Mouse (Mus musculus) embryonic facial prominence, embryonic 13.5 days (tissue): ENCODE measurements around the gene 5730522E02Rik. TPM values are rescaled to one million over a fixed set of nuclear protein-coding genes. Genes with fewer than 3 reads are reported as not detected.

Experiments used
- ATAC-seq: fragments of 200-750 bp; cut with Nextera tagmentation; 2 replicates; pipeline ENCODE4 v1.8.0; 2017; ENCODE audit warnings: low read depth; ENCODE audit not compliant: insufficient number of reproducible peaks, insufficient read depth, low FRiP score, low TSS enrichment
- H3K27ac ChIP-seq: fragments of 300-500 bp; sonication (generic); 2 replicates; pipeline ENCODE4 v1.5.1; 2015; ENCODE audit warnings: moderate library complexity, mild to moderate bottlenecking, inconsistent platforms
- H3K27me3 ChIP-seq: fragments of 300-500 bp; sonication (generic); 2 replicates; pipeline ENCODE4 v1.6.1; 2015; ENCODE audit warnings: mild to moderate bottlenecking, inconsistent platforms
- H3K36me3 ChIP-seq: fragments of 300-500 bp; sonication (generic); 2 replicates; pipeline ENCODE4 v1.6.1; 2015; ENCODE audit warnings: mild to moderate bottlenecking, inconsistent platforms
- H3K4me1 ChIP-seq: fragments of 300-500 bp; sonication (generic); 2 replicates; pipeline ENCODE4 v1.6.1; 2015; ENCODE audit warnings: inconsistent platforms
- H3K4me2 ChIP-seq: fragments of 300-500 bp; sonication (generic); 2 replicates; pipeline ENCODE4 v1.6.1; 2015; ENCODE audit warnings: moderate library complexity, mild to moderate bottlenecking, inconsistent platforms
- H3K4me3 ChIP-seq: fragments of 300-500 bp; sonication (generic); 2 replicates; pipeline ENCODE4 v1.5.1; 2015; ENCODE audit warnings: mild to moderate bottlenecking, inconsistent platforms
- H3K9ac ChIP-seq: fragments of 300-500 bp; sonication (generic); 2 replicates; pipeline ENCODE4 v1.6.1; 2015; ENCODE audit warnings: mild to moderate bottlenecking, inconsistent platforms
- H3K9me3 ChIP-seq: fragments of 300-500 bp; sonication (generic); 2 replicates; pipeline ENCODE4 v1.6.1; 2016; ENCODE audit warnings: inconsistent platforms
- WGBS: fragments of 180-500 bp; shearing (Covaris S2); methylation state at CpG from one replicate; pipeline ENCODE4 v1.1.7; 2015; ENCODE audit warnings: mixed read lengths; 5-methylcytosine and 5-hydroxymethylcytosine counted together
- polyA plus RNA-seq: library from polyadenylated mRNA; unstranded; fragments of >200 nt; fragmentation: Nextera tagmentation; extraction: Ambion mirVana; gene quantifications from 2 replicates; pipeline ENCODE4 v1.2.1, GENCODE M21; 2015

The 5730522E02Rik gene
- polyA plus RNA-seq, 1 experiment from 2014 or later: 7.8 TPM

GRCm38 (mm10) chr11:26170572-26170971 is 40.0 kb downstream of the 5730522E02Rik start:
- Histone ChIP-seq H3K9ac (no peak overlapping the region), H3K9me3 (no peaks in the 10 kb centered on the region), H3K4me1 (no peaks in the 10 kb centered on the region), H3K27ac (no peak overlapping the region), H3K4me2 (no peak overlapping the region), H3K4me3 (no peak overlapping the region), H3K27me3 (no peaks in the 10 kb centered on the region), H3K36me3 (no peaks in the 10 kb centered on the region)
- 95% methylated on average over 2 of the region's 2 CpGs for WGBS
- ATAC-seq: no peak

DNA sequence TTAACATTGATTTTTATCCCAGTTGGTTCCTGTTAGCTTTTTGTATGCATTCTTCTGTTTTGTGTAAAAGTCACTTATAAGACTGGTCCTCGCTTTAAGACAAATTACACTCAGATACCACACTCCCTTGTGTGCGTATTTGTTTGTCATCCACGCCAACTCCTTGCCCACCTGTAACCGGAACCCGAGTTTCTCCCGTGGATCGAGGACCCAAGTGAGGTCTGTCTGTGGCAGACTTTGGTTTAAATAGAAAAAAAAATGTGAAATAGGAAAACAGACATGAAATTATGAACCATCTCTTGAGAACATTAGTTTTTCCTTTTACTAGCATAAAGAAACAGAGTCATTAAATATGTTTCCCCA is 43.0 kb downstream of the 5730522E02Rik start:
- Histone ChIP-seq H3K9ac (no peak overlapping the region), H3K4me2 (no peak overlapping the region), H3K27me3 (no peaks in the 10 kb centered on the region), H3K4me1 (no peaks in the 10 kb centered on the region), H3K36me3 (no peaks in the 10 kb centered on the region), H3K9me3 (no peaks in the 10 kb centered on the region), H3K27ac (no peak overlapping the region), H3K4me3 (no peak overlapping the region)
- no peak for ATAC-seq
- 86% methylated on average over 7 of the region's 7 CpGs for WGBS

DNA sequence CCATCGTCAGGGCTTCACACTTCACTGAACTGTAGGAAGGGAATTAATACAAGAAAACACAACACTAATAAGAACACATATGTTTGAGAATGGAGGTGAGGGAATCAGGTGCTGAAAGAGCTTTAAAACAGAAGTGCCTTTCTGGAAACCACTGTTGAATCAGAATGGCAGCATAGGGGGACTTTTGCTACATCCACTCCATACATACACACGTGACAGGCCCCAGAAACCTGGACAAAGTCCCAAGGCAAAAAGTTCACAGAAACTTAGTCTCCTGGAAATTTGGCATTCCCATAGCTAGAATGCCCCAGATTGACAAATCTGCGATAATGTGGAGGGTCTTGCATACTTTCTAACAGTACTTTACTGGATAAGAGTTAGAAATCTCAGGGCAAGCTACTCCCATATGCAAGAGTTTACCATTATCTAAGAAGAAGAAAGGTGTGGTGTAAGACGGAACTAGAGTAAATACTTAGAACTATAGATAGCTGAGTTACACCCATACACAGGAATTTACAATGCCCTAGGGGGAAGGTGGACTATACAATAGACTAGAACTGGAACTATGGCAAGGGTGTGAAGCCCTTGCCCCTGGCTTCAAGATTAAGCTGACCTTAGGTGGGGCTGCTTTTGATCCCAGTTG is 43.5 kb downstream of the 5730522E02Rik start:
- Histone ChIP-seq H3K4me3 (no peak overlapping the region), H3K36me3 (no peaks in the 10 kb centered on the region), H3K4me1 (no peaks in the 10 kb centered on the region), H3K9me3 (no peaks in the 10 kb centered on the region), H3K27me3 (no peaks in the 10 kb centered on the region), H3K27ac (no peak overlapping the region), H3K4me2 (no peak overlapping the region), H3K9ac (no peak overlapping the region)
- no peak for ATAC-seq
- WGBS: 81% methylated on average over 4 of the region's 4 CpGs

DNA sequence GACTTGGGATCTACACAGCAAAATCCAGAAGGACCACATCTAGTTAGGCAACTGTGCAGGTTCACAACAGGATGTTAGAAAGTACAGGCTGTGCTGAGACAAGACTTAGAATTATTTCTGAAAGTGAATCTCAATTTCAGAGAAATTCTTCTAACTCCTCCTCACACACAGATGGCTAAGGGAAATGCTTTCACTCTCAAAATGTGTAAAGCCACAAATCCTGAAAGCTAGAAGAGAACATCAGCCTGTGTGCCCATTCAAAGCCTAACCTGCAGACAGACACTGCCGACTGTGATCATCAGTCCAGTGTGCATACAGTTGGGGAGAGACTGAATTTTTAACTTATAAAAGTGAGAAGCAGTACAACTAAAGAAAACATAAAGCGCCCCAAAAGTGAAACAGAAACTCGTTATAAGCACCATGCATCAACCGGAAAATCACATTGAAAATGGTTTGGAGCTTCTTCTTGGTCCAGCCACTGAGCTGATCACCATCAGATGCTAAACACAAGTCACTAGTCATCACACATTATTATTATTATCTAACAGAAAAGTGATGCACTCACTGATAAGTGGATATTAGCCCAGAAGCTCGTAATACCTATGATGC is 45.8 kb downstream of the 5730522E02Rik start:
- H3K9ac ChIP-seq: no peak overlapping the region
- no peak overlapping the region for H3K4me2 ChIP-seq
- no peak for ATAC-seq
- no peak overlapping the region for H3K27ac ChIP-seq
- H3K4me1 ChIP-seq: peaks cover 3% of the 10 kb centered on the region; the same call in 1 of the 2 replicates
- no peak overlapping the region for H3K4me3 ChIP-seq
- H3K36me3 ChIP-seq: no peaks in the 10 kb centered on the region
- no peaks in the 10 kb centered on the region for H3K9me3 ChIP-seq
- 86% methylated on average over 5 of the region's 5 CpGs for WGBS
- H3K27me3 ChIP-seq: no peaks in the 10 kb centered on the region

- Histone ChIP-seq H3K4me3 (no peak overlapping the region), H3K4me2 (no peak overlapping the region), H3K36me3 (no peaks in the 10 kb centered on the region), H3K9ac (no peak overlapping the region), H3K27ac (no peak overlapping the region), H3K27me3 (no peaks in the 10 kb centered on the region), H3K9me3 (no peaks in the 10 kb centered on the region), H3K4me1 (peaks cover 3% of the 10 kb centered on the region; the same call in 1 of the 2 replicates)
- WGBS: 57% methylated on average over 5 of the region's 5 CpGs
- ATAC-seq: no peak
These were observed 49.2 kb downstream of the 5730522E02Rik start for GRCm38 (mm10) chr11:26161354-26161753.

DNA sequence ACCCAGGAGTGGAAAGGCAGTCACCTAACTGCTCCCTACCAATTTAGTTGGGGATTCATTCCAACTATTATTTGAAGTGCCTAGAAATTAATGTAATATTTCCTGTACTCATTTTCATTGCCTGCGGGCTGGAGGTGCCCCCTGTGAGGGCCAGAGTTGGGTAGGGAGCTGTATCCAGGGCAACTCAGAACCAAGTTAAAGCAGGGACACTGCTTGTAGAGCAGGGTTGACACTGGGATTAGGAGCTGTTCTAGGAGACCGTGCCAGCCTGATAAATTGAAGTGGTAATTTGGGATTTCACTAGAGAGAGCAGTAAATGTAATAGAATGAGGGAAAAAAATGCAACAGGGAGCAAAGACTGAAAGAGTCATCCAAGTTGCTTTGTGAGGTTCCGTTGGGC is 51.5 kb downstream of the 5730522E02Rik start:
- 57% methylated on average over 3 of the region's 3 CpGs for WGBS
- no peak for ATAC-seq
- no peaks in the 10 kb centered on the region for H3K36me3 ChIP-seq
- no peaks in the 10 kb centered on the region for H3K9me3 ChIP-seq
- H3K4me2 ChIP-seq: no peak overlapping the region
- peaks cover 3% of the 10 kb centered on the region; the same call in 1 of the 2 replicates for H3K4me1 ChIP-seq
- H3K4me3 ChIP-seq: no peak overlapping the region
- no peak overlapping the region for H3K9ac ChIP-seq
- H3K27me3 ChIP-seq: no peaks in the 10 kb centered on the region
- H3K27ac ChIP-seq: no peak overlapping the region

DNA sequence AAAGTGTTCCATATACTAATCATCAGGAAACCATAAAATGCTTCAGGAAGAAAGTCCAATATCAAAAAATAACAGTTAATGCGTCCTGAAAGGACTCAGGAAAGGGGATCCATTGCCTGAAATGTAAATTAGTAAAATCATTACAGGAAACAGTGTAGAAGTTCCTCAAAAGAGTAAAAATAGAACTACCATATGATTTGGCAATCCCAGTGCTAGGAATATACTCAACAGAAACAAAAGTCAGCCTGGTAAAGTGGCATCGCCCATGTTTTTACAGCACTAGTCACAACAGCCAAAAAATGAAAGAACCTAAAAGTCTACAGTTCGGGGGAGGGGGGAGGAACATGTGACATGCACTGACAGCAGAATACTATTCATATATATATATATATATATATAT is 70.5 kb downstream of the 5730522E02Rik start:
- no peak for ATAC-seq
- no peak overlapping the region for H3K9ac ChIP-seq
- H3K4me2 ChIP-seq: no peak overlapping the region
- no peak overlapping the region for H3K27ac ChIP-seq
- H3K4me3 ChIP-seq: no peak overlapping the region
- no peaks in the 10 kb centered on the region for H3K4me1 ChIP-seq
- 81% methylated on average over 3 of the region's 3 CpGs for WGBS
- H3K27me3 ChIP-seq: no peaks in the 10 kb centered on the region
- H3K36me3 ChIP-seq: no peaks in the 10 kb centered on the region
- H3K9me3 ChIP-seq: no peaks in the 10 kb centered on the region

GRCm38 (mm10) chr11:26138013-26138412 is 72.5 kb downstream of the 5730522E02Rik start:
- no peaks in the 10 kb centered on the region for H3K36me3 ChIP-seq
- no peaks in the 10 kb centered on the region for H3K9me3 ChIP-seq
- no peaks in the 10 kb centered on the region for H3K27me3 ChIP-seq
- no peak overlapping the region for H3K4me3 ChIP-seq
- ATAC-seq: no peak
- H3K27ac ChIP-seq: no peak overlapping the region
- no peak overlapping the region for H3K9ac ChIP-seq
- WGBS: 82% methylated on average over 1 of the region's 1 CpGs
- no peaks in the 10 kb centered on the region for H3K4me1 ChIP-seq
- no peak overlapping the region for H3K4me2 ChIP-seq

GRCm38 (mm10) chr11:26130911-26131310 is 79.7 kb downstream of the 5730522E02Rik start:
- Histone ChIP-seq H3K4me2 (no peak overlapping the region), H3K9ac (no peak overlapping the region), H3K27me3 (no peaks in the 10 kb centered on the region), H3K4me1 (peaks cover 9% of the 10 kb centered on the region; the same call in 1 of the 2 replicates), H3K27ac (no peak overlapping the region), H3K9me3 (no peaks in the 10 kb centered on the region), H3K4me3 (no peak overlapping the region), H3K36me3 (no peaks in the 10 kb centered on the region)
- 25% methylated on average over 11 of the region's 11 CpGs for WGBS
- ATAC-seq: no peak

DNA sequence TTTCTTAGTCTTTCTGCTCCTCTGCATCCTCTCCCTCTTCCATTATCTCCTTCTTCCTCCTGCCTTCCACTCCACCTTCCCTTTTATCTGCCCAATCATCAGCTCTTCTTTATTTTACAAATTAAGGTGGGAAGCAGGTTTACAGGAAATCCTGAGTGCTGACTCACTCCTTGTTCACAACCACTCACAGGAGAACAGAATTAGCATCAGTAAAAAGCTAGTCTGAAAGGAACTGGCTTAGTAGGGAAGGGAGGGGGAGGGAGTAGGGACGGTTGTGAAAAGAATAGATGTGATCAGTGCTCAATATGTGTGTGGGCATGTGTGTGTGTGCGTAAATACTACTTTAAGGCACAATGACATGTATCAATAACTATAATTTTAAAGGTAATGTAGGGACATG is 81.5 kb downstream of the 5730522E02Rik start:
- Histone ChIP-seq H3K27me3 (no peaks in the 10 kb centered on the region), H3K4me2 (no peak overlapping the region), H3K4me3 (no peak overlapping the region), H3K9me3 (no peaks in the 10 kb centered on the region), H3K36me3 (no peaks in the 10 kb centered on the region), H3K9ac (no peak overlapping the region), H3K4me1 (peaks cover 9% of the 10 kb centered on the region; the same call in 1 of the 2 replicates), H3K27ac (no peak overlapping the region)
- no peak for ATAC-seq
- WGBS: 63% methylated on average over 2 of the region's 2 CpGs

DNA sequence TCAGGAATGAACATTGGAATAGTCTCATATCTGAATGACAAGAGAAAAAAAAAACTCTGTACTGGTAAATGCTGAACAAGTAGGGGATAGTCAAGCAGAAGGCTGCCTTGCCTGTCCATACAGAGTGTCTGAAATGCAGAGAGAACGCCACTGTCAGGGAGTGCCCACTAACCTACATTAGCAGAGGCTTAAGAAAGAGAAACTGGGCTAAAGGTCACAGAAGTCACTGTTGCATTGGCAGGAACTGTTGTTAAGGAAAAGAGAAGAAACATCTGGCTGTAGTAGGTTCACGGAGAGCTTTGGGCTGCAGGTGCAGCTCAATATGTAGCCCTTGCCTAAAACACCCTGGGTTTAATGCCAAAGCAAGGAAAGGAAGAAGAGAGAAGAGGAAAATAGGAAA is 82.2 kb downstream of the 5730522E02Rik start:
- no peak overlapping the region for H3K4me3 ChIP-seq
- ATAC-seq: no peak
- 52% methylated on average over 2 of the region's 2 CpGs for WGBS
- H3K9me3 ChIP-seq: no peaks in the 10 kb centered on the region
- H3K36me3 ChIP-seq: no peaks in the 10 kb centered on the region
- H3K27me3 ChIP-seq: no peaks in the 10 kb centered on the region
- no peak overlapping the region for H3K9ac ChIP-seq
- no peak overlapping the region for H3K4me2 ChIP-seq
- H3K4me1 ChIP-seq: peaks cover 9% of the 10 kb centered on the region; the same call in 1 of the 2 replicates
- no peak overlapping the region for H3K27ac ChIP-seq

GRCm38 (mm10) chr11:26125923-26126322 is 84.6 kb downstream of the 5730522E02Rik start:
- Histone ChIP-seq H3K4me2 (no peak overlapping the region), H3K9me3 (no peaks in the 10 kb centered on the region), H3K27ac (no peak overlapping the region), H3K27me3 (no peaks in the 10 kb centered on the region), H3K36me3 (no peaks in the 10 kb centered on the region), H3K9ac (no peak overlapping the region), H3K4me3 (no peak overlapping the region), H3K4me1 (peaks cover 4% of the 10 kb centered on the region; the same call in 1 of the 2 replicates)
- ATAC-seq: no peak
